In the genomic region with DNA sequence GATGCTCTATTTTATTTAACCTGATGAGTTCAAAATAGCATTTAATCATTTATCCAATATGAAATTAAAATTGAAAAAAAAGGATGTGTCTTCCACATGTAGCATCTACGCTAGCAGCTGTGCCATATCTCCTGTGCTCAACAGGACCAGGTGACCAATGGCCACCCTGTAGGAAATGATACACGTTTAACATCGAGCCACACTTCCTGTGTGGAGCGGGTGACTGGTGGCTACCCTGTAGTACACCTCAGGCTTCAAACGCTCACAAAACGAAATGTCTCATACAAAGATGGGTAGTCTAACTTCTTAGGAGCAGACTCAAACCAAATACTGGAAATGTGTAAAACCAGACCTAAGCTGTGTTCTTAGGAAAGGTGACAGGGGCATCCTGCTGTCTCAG, we compare ENCODE assay signal across 28 mouse cellular contexts. TPM values are rescaled to one million over a fixed set of nuclear protein-coding genes. Genes with fewer than 3 reads are reported as not detected.
DNase-seq lines count a peak whose midpoint lies in the region; ATAC-seq and TF ChIP-seq lines count a peak whose summit lies in the region.
"Had no signal": no experiment of that assay in that cellular context is flagged by ENCODE, and none has a peak within 500 bp of the region (broad histone marks: within the 10 kb centered on the region; RNA-seq: fewer than 3 reads in every experiment).

No protein-coding gene starts in this region.

- ATAC-seq in embryonic facial prominence, embryonic 12.5 days (ENCODE audit: insufficient number of reproducible peaks, insufficient read depth, low FRiP score, low TSS enrichment): no peak
- no peak for ATAC-seq in stomach, embryonic 14.5 days (ENCODE audit: insufficient number of reproducible peaks, insufficient read depth, low FRiP score, low read depth)
- ATAC-seq in stomach, postnatal 0 days (ENCODE audit: low FRiP score, low TSS enrichment): no peak
- no peak for ATAC-seq in limb, embryonic 14.5 days (ENCODE audit: low FRiP score, low read depth)
- ATAC-seq: forebrain, embryonic 14.5 days; hindbrain, embryonic 16.5 days had no signal

- peaks cover 20% of the 10 kb centered on the region for H3K4me1 ChIP-seq in embryonic facial prominence, embryonic 12.5 days
- peaks cover 20% of the 10 kb centered on the region for H3K4me1 ChIP-seq in embryonic facial prominence, embryonic 10.5 days
- H3K4me1 ChIP-seq in stomach, embryonic 14.5 days (ENCODE audit: control insufficient read depth, insufficient read depth, low read length): peaks cover 4% of the 10 kb centered on the region; the same call in 1 of the 2 replicates
- no peaks in the 10 kb centered on the region for H3K4me1 ChIP-seq in stomach, postnatal 0 days (replicated peaks; ENCODE audit: control insufficient read depth, insufficient read depth)
- H3K4me1 ChIP-seq in limb, embryonic 14.5 days (ENCODE audit: control insufficient read depth, insufficient read depth, low read length): peaks cover 31% of the 10 kb centered on the region
- H3K4me1 ChIP-seq in forebrain, embryonic 10.5 days: peaks cover 6% of the 10 kb centered on the region; the same call in 1 of the 2 replicates
- H3K4me1 ChIP-seq: liver, embryonic 15.5 days had no signal

- TF ChIP-seq POLR2A in limb, embryonic 14.5 days (IDR thresholded peaks at IDR 0.05; ENCODE audit: borderline replicate concordance, extremely low read depth, insufficient read depth, insufficient read length): no peak

- H3K9me3 ChIP-seq in embryonic facial prominence, embryonic 12.5 days: no peaks in the 10 kb centered on the region
- H3K9me3 ChIP-seq in embryonic facial prominence, embryonic 10.5 days: no peaks in the 10 kb centered on the region
- H3K9me3 ChIP-seq in stomach, embryonic 14.5 days (ENCODE audit: control insufficient read depth, low read depth, low read length): no peaks in the 10 kb centered on the region
- no peaks in the 10 kb centered on the region for H3K9me3 ChIP-seq in stomach, postnatal 0 days (ENCODE audit: control insufficient read depth, low read length)
- H3K9me3 ChIP-seq in limb, embryonic 14.5 days (ENCODE audit: control insufficient read depth, low read length): no peaks in the 10 kb centered on the region
- H3K9me3 ChIP-seq in forebrain, embryonic 10.5 days: no peaks in the 10 kb centered on the region
- H3K9me3 ChIP-seq: G1E; heart, embryonic 13.5 days; kidney, embryonic 15.5 days; liver, embryonic 15.5 days; neural tube, embryonic 15.5 days had no signal

- no peaks in the 10 kb centered on the region for H3K27me3 ChIP-seq in embryonic facial prominence, embryonic 12.5 days
- no peaks in the 10 kb centered on the region for H3K27me3 ChIP-seq in embryonic facial prominence, embryonic 10.5 days (replicated peaks; ENCODE audit: low read depth, poor library complexity, severe bottlenecking)
- H3K27me3 ChIP-seq in stomach, embryonic 14.5 days (ENCODE audit: control insufficient read depth, insufficient read depth, low read length): no peaks in the 10 kb centered on the region
- no peaks in the 10 kb centered on the region for H3K27me3 ChIP-seq in stomach, postnatal 0 days (ENCODE audit: control insufficient read depth, insufficient read depth, low read length)
- no peaks in the 10 kb centered on the region for H3K27me3 ChIP-seq in limb, embryonic 14.5 days (ENCODE audit: control insufficient read depth, insufficient read depth, low read length)
- no peaks in the 10 kb centered on the region for H3K27me3 ChIP-seq in forebrain, embryonic 10.5 days (ENCODE audit: poor library complexity, severe bottlenecking)
- H3K27me3 ChIP-seq: heart, embryonic 13.5 days; kidney, embryonic 15.5 days; neural tube, embryonic 15.5 days had no signal

- H3K4me2 ChIP-seq in embryonic facial prominence, embryonic 12.5 days (replicated peaks): no peak overlapping the region
- no peak overlapping the region for H3K4me2 ChIP-seq in stomach, embryonic 14.5 days (replicated peaks; ENCODE audit: low read depth, low read length)
- H3K4me2 ChIP-seq in stomach, postnatal 0 days (replicated peaks; ENCODE audit: low read depth): no peak overlapping the region
- no peak overlapping the region for H3K4me2 ChIP-seq in limb, embryonic 14.5 days (replicated peaks; ENCODE audit: low read depth, low read length, severe bottlenecking)
- H3K4me2 ChIP-seq: heart, embryonic 13.5 days; kidney, embryonic 15.5 days; liver, embryonic 15.5 days; lung, embryonic 14.5 days; neural tube, embryonic 15.5 days had no signal

- H3K4me3 ChIP-seq in embryonic facial prominence, embryonic 12.5 days: no peak overlapping the region
- no peak overlapping the region for H3K4me3 ChIP-seq in embryonic facial prominence, embryonic 10.5 days
- H3K4me3 ChIP-seq in stomach, embryonic 14.5 days (ENCODE audit: low read depth, low read length): no peak overlapping the region
- no peak overlapping the region for H3K4me3 ChIP-seq in stomach, postnatal 0 days (ENCODE audit: low read depth, low read length)
- H3K4me3 ChIP-seq in limb, embryonic 14.5 days (replicated peaks; ENCODE audit: low read length): no peak overlapping the region
- no peak overlapping the region for H3K4me3 ChIP-seq in forebrain, embryonic 10.5 days
- H3K4me3 ChIP-seq: heart, adult 2 months; heart, embryonic 13.5 days; kidney, embryonic 15.5 days; liver, embryonic 15.5 days; neural tube, embryonic 15.5 days had no signal

- WGBS in embryonic facial prominence, embryonic 12.5 days: 77% methylated on average over 6 of the region's 6 CpGs
- WGBS in embryonic facial prominence, embryonic 10.5 days: 83% methylated on average over 6 of the region's 6 CpGs
- WGBS in stomach, embryonic 14.5 days: 70% methylated on average over 6 of the region's 6 CpGs
- 76% methylated on average over 6 of the region's 6 CpGs for WGBS in stomach, postnatal 0 days
- 67% methylated on average over 6 of the region's 6 CpGs for WGBS in limb, embryonic 14.5 days
- WGBS in forebrain, embryonic 10.5 days: 89% methylated on average over 6 of the region's 6 CpGs

- TF ChIP-seq EP300 in stomach, postnatal 0 days (optimal IDR thresholded peaks at IDR 0.05): no peak

- TF ChIP-seq CTCF in stomach, postnatal 0 days (IDR thresholded peaks at IDR 0.05; ENCODE audit: low read depth): no peak

- no peak overlapping the region for H3K9ac ChIP-seq in embryonic facial prominence, embryonic 12.5 days
- no peak overlapping the region for H3K9ac ChIP-seq in stomach, embryonic 14.5 days (replicated peaks; ENCODE audit: low read depth, low read length)
- no peak overlapping the region for H3K9ac ChIP-seq in stomach, postnatal 0 days (ENCODE audit: low read length)
- no peak overlapping the region for H3K9ac ChIP-seq in limb, embryonic 14.5 days (ENCODE audit: low read depth, low read length, severe bottlenecking)
- H3K9ac ChIP-seq: heart, embryonic 13.5 days; kidney, embryonic 15.5 days; liver, embryonic 15.5 days; lung, embryonic 14.5 days; neural tube, embryonic 15.5 days had no signal

- no peak for DNase-seq in embryonic facial prominence, embryonic 10.5 days (ENCODE audit: low spot score)
- no peak for DNase-seq in stomach, postnatal 0 days (ENCODE audit: low spot score)
- DNase-seq in limb, embryonic 14.5 days (ENCODE audit: low spot score): no peak
- no peak for DNase-seq in left cerebral cortex, adult 9 months (ENCODE audit: low spot score in 2 of 2)
- DNase-seq in forebrain, embryonic 10.5 days (ENCODE audit: extremely low spot score, low spot score): no peak
- DNase-seq: adrenal gland, adult 8-10 months; cerebellum, adult 9-11 months; gastrocnemius, postnatal 36 days; heart, postnatal 10 days; kidney, adult 18-20 months; kidney, postnatal 25 days; lung, embryonic 14.5 days; lung, postnatal 14 days; midbrain, embryonic 14.5 days; retina, postnatal 1 day; right cerebral cortex, postnatal 25 days; spleen, adult 18-20 months had no signal

- H3K27ac ChIP-seq in embryonic facial prominence, embryonic 12.5 days: peak overlapping the region; percentile 55
- no peak overlapping the region for H3K27ac ChIP-seq in embryonic facial prominence, embryonic 10.5 days (replicated peaks)
- H3K27ac ChIP-seq in stomach, embryonic 14.5 days (ENCODE audit: low read length): peak overlapping the region; percentile 52; the same call in 1 of the 2 replicates
- no peak overlapping the region for H3K27ac ChIP-seq in stomach, postnatal 0 days (replicated peaks)
- H3K27ac ChIP-seq in limb, embryonic 14.5 days (replicated peaks; ENCODE audit: low read depth, low read length): peak overlapping the region; percentile 71
- H3K27ac ChIP-seq in forebrain, embryonic 10.5 days: no peak overlapping the region
- H3K27ac ChIP-seq: heart, adult 2 months; heart, embryonic 13.5 days; kidney, embryonic 15.5 days; liver, embryonic 15.5 days; neural tube, embryonic 15.5 days had no signal

- H3K36me3 ChIP-seq in embryonic facial prominence, embryonic 12.5 days: no peaks in the 10 kb centered on the region
- H3K36me3 ChIP-seq in embryonic facial prominence, embryonic 10.5 days (replicated peaks): no peaks in the 10 kb centered on the region
- H3K36me3 ChIP-seq in stomach, embryonic 14.5 days (ENCODE audit: control insufficient read depth, insufficient read depth, low read length): no peaks in the 10 kb centered on the region
- no peaks in the 10 kb centered on the region for H3K36me3 ChIP-seq in stomach, postnatal 0 days (ENCODE audit: control insufficient read depth, insufficient read depth, low read length)
- H3K36me3 ChIP-seq in limb, embryonic 14.5 days (ENCODE audit: control insufficient read depth, insufficient read depth, low read length): peaks cover 2% of the 10 kb centered on the region; the same call in 1 of the 2 replicates
- H3K36me3 ChIP-seq in forebrain, embryonic 10.5 days (replicated peaks): no peaks in the 10 kb centered on the region
- H3K36me3 ChIP-seq: G1E; heart, embryonic 13.5 days; kidney, embryonic 15.5 days; liver, embryonic 15.5 days; neural tube, embryonic 15.5 days had no signal

RNA-seq across cellular contexts. Expression of gene Mas1, which starts 24.1 kb away (rescaled TPM):
- polyA plus RNA-seq in embryonic facial prominence, embryonic 12.5 days (2016; fragmentation: Nextera tagmentation; extraction: Ambion mirVana): 0.70 and 1.3 TPM in 2 replicates
- 0.44 and 0.72 TPM in 2 replicates for polyA plus RNA-seq in embryonic facial prominence, embryonic 10.5 days (2016; fragmentation: Nextera tagmentation; extraction: Ambion mirVana)
- polyA plus RNA-seq in stomach, embryonic 14.5 days (2014; fragmentation: Nextera tagmentation; extraction: Ambion mirVana): 1.7 and 2.0 TPM in 2 replicates
- 0.12 and 0.21 TPM in 2 replicates for polyA plus RNA-seq in stomach, postnatal 0 days (2015; fragmentation: Nextera tagmentation; extraction: Ambion mirVana)
- polyA plus RNA-seq in limb, embryonic 14.5 days (2012; rRNA removed): 1.7 and 1.9 TPM in 2 replicates
- polyA plus RNA-seq in limb, embryonic 14.5 days (2014; fragmentation: Nextera tagmentation; extraction: Ambion mirVana): 1.4 and 2.1 TPM in 2 replicates
- 0.49 and 0.51 TPM in 2 replicates for polyA plus RNA-seq in forebrain, embryonic 10.5 days (2016; fragmentation: Nextera tagmentation; extraction: Ambion mirVana)
- polyA plus RNA-seq: forebrain, embryonic 14.5 days; G1E had no signal

RNA-seq across cellular contexts. Expression of gene Mrgprh, which starts 32.0 kb away (rescaled TPM):
- 0.13 TPM in 1 of 2 replicates, not detected in the other for polyA plus RNA-seq in embryonic facial prominence, embryonic 12.5 days (2016; fragmentation: Nextera tagmentation; extraction: Ambion mirVana)
- polyA plus RNA-seq in embryonic facial prominence, embryonic 10.5 days (2016; fragmentation: Nextera tagmentation; extraction: Ambion mirVana): not detected in 2 replicates
- polyA plus RNA-seq in stomach, embryonic 14.5 days (2014; fragmentation: Nextera tagmentation; extraction: Ambion mirVana): not detected in 2 replicates
- not detected in 2 replicates for polyA plus RNA-seq in stomach, postnatal 0 days (2015; fragmentation: Nextera tagmentation; extraction: Ambion mirVana)
- polyA plus RNA-seq in limb, embryonic 14.5 days (2012; rRNA removed): 0.38 and 0.73 TPM in 2 replicates
- polyA plus RNA-seq in limb, embryonic 14.5 days (2014; fragmentation: Nextera tagmentation; extraction: Ambion mirVana): 0.10 and 0.14 TPM in 2 replicates
- not detected in 2 replicates for polyA plus RNA-seq in forebrain, embryonic 10.5 days (2016; fragmentation: Nextera tagmentation; extraction: Ambion mirVana)
- polyA plus RNA-seq: forebrain, embryonic 14.5 days; G1E; heart, embryonic 13.5 days; hindbrain, embryonic 16.5 days; intestine, embryonic 14.5 days; kidney, embryonic 15.5 days; liver, embryonic 15.5 days; lung, embryonic 14.5 days; midbrain, embryonic 14.5 days; neural tube, embryonic 15.5 days had no signal

Comparison
In these comparisons a context has a peak if more than half of its experiments do, and no peak if none do; other contexts are left out.
1. H3K27ac ChIP-seq: peak in embryonic facial prominence, embryonic 12.5 days (single experiment), stomach, embryonic 14.5 days (single experiment) and limb, embryonic 14.5 days (single experiment); none in embryonic facial prominence, embryonic 10.5 days (single experiment), stomach, postnatal 0 days (single experiment) and forebrain, embryonic 10.5 days (single experiment).